Mouse (Mus musculus): Measurements from ENCODE around the gene 6030408B16Rik. TPM values are rescaled to one million over a fixed set of nuclear protein-coding genes. Genes with fewer than 3 reads are reported as not detected.

Gene 6030408B16Rik
- polyA plus RNA-seq, 1 experiment from 2014 or later: 1.9 TPM

- Histone ChIP-seq H3K9me3 (no peaks in the 10 kb centered on the region), H3K27me3 (no peaks in the 10 kb centered on the region; the same call in 1 of the 2 replicates), H3K36me3 (no peaks in the 10 kb centered on the region), H3K27ac (peak overlapping the region; percentile 39; the same call in 1 of the 2 replicates), H3K9ac (no peak overlapping the region), H3K4me1 (peaks cover 26% of the 10 kb centered on the region), H3K4me2 (replicated peaks) (no peak overlapping the region), H3K4me3 (no peak overlapping the region)
- 84% methylated on average over 3 of the region's 3 CpGs for WGBS
- ATAC-seq (ENCODE audit: low FRiP score, low read depth): 0 out of 2 replicates have a peak, but pooled peaks have one; percentile 12
Observed at GRCm38 (mm10) chr15:101329564-101329892, 36.5 kb downstream of the 6030408B16Rik start.

DNA sequence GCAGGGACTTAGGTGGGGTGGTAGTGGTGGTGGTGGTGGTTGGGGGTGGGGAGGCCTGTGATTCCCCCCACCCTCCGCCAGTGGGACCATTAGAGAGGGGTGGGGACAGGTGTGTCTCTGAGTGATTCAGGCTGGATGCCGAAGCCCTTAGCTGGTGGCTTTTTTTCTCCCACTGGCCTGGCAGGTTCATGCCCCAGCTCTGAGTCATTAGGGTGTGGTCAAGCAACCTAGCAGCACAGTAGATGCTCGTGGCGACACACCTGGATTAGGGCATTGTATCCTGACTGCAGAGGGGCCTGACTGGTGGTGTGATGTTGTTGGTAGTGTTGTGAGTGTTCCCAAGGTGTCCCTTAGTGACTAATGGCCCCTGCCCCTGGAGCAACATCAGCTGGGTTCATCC, 38.1 kb downstream of the 6030408B16Rik start:
- no peak overlapping the region for H3K27ac ChIP-seq
- no peak for ATAC-seq (ENCODE audit: low FRiP score, low read depth)
- no peaks in the 10 kb centered on the region for H3K9me3 ChIP-seq
- H3K9ac ChIP-seq: no peak overlapping the region
- H3K27me3 ChIP-seq: peaks cover 2% of the 10 kb centered on the region
- H3K4me3 ChIP-seq: no peak overlapping the region
- H3K4me2 ChIP-seq (replicated peaks): no peak overlapping the region
- no peaks in the 10 kb centered on the region for H3K36me3 ChIP-seq
- WGBS: 81% methylated on average over 4 of the region's 4 CpGs
- peaks cover 26% of the 10 kb centered on the region for H3K4me1 ChIP-seq

DNA sequence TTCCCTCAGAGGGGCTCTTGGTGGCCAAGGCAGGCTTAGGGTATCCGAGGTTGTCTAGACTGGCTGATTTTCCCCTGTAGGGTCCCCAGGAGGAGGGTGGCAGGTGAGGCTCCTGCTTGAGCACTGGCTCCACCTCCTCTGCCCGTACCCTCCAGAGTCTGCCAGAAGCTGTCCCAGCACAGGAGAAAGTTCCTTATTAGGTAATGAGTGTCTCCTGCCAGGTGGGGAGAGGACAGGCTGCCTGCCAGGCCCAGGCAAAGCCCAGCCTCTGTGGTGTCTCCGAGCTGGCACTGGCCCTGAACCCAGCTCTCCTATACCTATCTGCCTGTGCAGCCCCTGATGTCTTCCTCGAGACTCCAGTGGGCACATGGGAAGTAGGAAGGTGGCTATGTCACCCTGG, 39.4 kb downstream of the 6030408B16Rik start:
- H3K36me3 ChIP-seq: no peaks in the 10 kb centered on the region
- H3K4me2 ChIP-seq (replicated peaks): no peak overlapping the region
- H3K9me3 ChIP-seq: no peaks in the 10 kb centered on the region
- peaks cover 25% of the 10 kb centered on the region for H3K4me1 ChIP-seq
- peaks cover 15% of the 10 kb centered on the region for H3K27me3 ChIP-seq
- no peak overlapping the region for H3K4me3 ChIP-seq
- H3K9ac ChIP-seq: no peak overlapping the region
- WGBS: 64% methylated on average over 4 of the region's 4 CpGs
- no peak overlapping the region for H3K27ac ChIP-seq
- ATAC-seq (ENCODE audit: low FRiP score, low read depth): no peak

DNA sequence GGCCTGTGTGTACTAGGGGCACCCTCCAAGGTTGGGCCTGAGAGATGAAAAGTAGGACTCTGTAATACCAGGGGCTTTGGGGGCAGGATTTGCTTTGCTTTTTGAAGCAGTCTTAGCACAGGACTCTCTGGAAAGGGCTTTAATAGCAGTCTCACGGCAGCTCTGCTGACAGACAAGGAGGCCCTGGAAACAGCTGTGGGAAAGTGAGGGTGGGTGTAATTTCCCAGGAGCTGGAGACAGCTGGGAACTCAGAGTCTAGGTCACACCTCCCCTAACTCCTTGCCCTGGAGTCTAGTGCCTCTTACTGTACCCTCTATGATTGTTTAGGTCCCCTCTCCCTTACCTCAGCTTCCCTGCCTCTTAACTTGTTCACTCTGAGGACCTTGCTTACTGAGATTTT, 40.2 kb downstream of the 6030408B16Rik start:
- peak overlapping the region; percentile 52; the same call in 1 of the 2 replicates for H3K27ac ChIP-seq
- peaks cover 19% of the 10 kb centered on the region for H3K27me3 ChIP-seq
- peaks cover 24% of the 10 kb centered on the region for H3K4me1 ChIP-seq
- H3K9ac ChIP-seq: peak overlapping the region; percentile 19; the same call in 1 of the 2 replicates
- no peak overlapping the region for H3K4me3 ChIP-seq
- WGBS: 0% methylated on average over 1 of the region's 1 CpGs
- ATAC-seq (ENCODE audit: low FRiP score, low read depth): 0 out of 2 replicates have a peak, but pooled peaks have one; percentile 6
- no peak overlapping the region for H3K4me2 ChIP-seq (replicated peaks)
- H3K36me3 ChIP-seq: no peaks in the 10 kb centered on the region
- H3K9me3 ChIP-seq: no peaks in the 10 kb centered on the region

- no peak overlapping the region for H3K9ac ChIP-seq
- peaks cover 24% of the 10 kb centered on the region for H3K4me1 ChIP-seq
- H3K36me3 ChIP-seq: no peaks in the 10 kb centered on the region
- 58% methylated on average over 4 of the region's 4 CpGs for WGBS
- peaks cover 23% of the 10 kb centered on the region for H3K27me3 ChIP-seq
- H3K27ac ChIP-seq: no peak overlapping the region
- no peak overlapping the region for H3K4me2 ChIP-seq (replicated peaks)
- no peak overlapping the region for H3K4me3 ChIP-seq
- H3K9me3 ChIP-seq: no peaks in the 10 kb centered on the region
- ATAC-seq (ENCODE audit: low FRiP score, low read depth): no peak
Observed at GRCm38 (mm10) chr15:101333648-101334047, 40.6 kb downstream of the 6030408B16Rik start.

DNA sequence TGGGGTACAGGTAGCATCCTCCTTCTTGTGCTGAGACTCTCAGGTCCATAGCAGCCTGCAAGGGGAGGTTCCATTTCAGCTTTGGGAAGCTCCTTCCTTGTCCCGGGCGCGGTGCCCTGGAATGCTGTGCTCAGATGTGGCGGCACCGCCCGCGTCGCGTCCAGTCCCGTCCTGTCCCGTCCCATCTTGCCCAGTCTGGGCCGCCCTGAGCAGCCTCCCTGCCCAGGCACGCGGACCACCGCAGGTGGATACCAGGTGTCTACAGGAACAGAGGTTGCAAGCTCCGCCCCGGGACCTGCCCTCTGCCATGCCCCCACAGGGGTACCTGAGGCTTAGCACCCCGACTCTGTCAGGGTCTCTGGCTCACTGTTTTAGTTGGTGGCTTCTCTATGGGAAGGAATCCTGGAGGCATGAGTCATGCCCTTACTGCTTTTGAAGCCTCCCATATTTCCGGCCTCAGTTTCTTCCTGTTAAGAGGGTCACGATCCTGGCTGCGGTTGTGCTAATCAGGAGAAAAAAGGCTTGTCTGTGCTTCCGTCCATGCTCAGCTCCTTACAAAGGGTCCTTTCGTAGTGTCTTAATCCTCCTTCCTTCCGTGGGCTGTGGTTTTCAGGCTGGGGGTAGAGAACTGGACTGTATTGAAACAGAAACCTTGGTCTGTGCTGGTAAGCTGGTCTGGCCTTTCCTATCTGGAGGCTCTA, 43.6 kb downstream of the 6030408B16Rik start:
- H3K4me3 ChIP-seq: no peak overlapping the region
- H3K4me2 ChIP-seq (replicated peaks): no peak overlapping the region
- 0 out of 2 replicates have a peak overlapping the region, but pooled peaks have one; percentile 20 for H3K9ac ChIP-seq
- no peaks in the 10 kb centered on the region for H3K9me3 ChIP-seq
- 44% methylated on average over 24 of the region's 24 CpGs for WGBS
- H3K27me3 ChIP-seq: peaks cover 23% of the 10 kb centered on the region
- H3K27ac ChIP-seq: peak overlapping the region; percentile 4; the same call in 1 of the 2 replicates
- no peak for ATAC-seq (ENCODE audit: low FRiP score, low read depth)
- peaks cover 18% of the 10 kb centered on the region for H3K4me1 ChIP-seq
- no peaks in the 10 kb centered on the region for H3K36me3 ChIP-seq

DNA sequence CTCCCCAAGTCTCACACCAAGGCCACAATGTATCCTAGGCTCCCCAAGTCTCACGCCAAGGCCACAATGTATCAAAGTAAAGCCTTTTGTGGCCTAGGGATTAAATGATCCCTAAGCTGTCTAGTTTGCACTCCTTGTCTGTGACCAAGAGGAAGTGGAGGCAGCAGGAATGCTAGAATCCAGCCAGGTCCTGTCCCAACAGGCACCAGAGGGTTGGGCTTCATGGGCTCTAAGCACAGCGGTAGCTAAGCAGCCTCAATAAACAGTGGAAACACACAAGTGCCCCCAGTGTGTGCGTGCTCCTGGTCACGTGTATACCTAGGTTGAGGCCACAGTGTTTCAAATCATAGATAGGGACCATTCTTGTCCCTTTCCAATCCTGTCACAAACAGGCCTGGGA, 45.3 kb downstream of the 6030408B16Rik start:
- Histone ChIP-seq H3K27me3 (peaks cover 23% of the 10 kb centered on the region), H3K4me3 (no peak overlapping the region), H3K27ac (no peak overlapping the region), H3K4me1 (peaks cover 5% of the 10 kb centered on the region), H3K9ac (0 out of 2 replicates have a peak overlapping the region, but pooled peaks have one; percentile 25), H3K4me2 (replicated peaks) (no peak overlapping the region), H3K9me3 (no peaks in the 10 kb centered on the region), H3K36me3 (no peaks in the 10 kb centered on the region)
- 73% methylated on average over 4 of the region's 4 CpGs for WGBS
- no peak for ATAC-seq (ENCODE audit: low FRiP score, low read depth)

GRCm38 (mm10) chr15:101339537-101339936, 46.5 kb downstream of the 6030408B16Rik start:
- Histone ChIP-seq H3K9me3 (no peaks in the 10 kb centered on the region), H3K27ac (no peak overlapping the region), H3K9ac (no peak overlapping the region), H3K4me1 (peaks cover 4% of the 10 kb centered on the region; the same call in 1 of the 2 replicates), H3K27me3 (peaks cover 23% of the 10 kb centered on the region), H3K4me2 (replicated peaks) (no peak overlapping the region), H3K36me3 (no peaks in the 10 kb centered on the region), H3K4me3 (no peak overlapping the region)
- ATAC-seq (ENCODE audit: low FRiP score, low read depth): peak; percentile 85
- WGBS: 0% methylated on average over 2 of the region's 2 CpGs

- peaks cover 12% of the 10 kb centered on the region for H3K27me3 ChIP-seq
- WGBS: 69% methylated on average over 5 of the region's 5 CpGs
- H3K4me3 ChIP-seq: no peak overlapping the region
- ATAC-seq (ENCODE audit: low FRiP score, low read depth): no peak
- H3K9ac ChIP-seq: no peak overlapping the region
- peaks cover 4% of the 10 kb centered on the region; the same call in 1 of the 2 replicates for H3K4me1 ChIP-seq
- H3K4me2 ChIP-seq (replicated peaks): no peak overlapping the region
- H3K9me3 ChIP-seq: no peaks in the 10 kb centered on the region
- H3K27ac ChIP-seq: no peak overlapping the region
- H3K36me3 ChIP-seq: no peaks in the 10 kb centered on the region
Observed at GRCm38 (mm10) chr15:101341797-101342515, 48.9 kb downstream of the 6030408B16Rik start.

Other genes with a start within 250 kb of the 6030408B16Rik start
- gene Gm47841, start 245.8 kb upstream of the 6030408B16Rik start, polyA plus RNA-seq (2015; fragmentation: Nextera tagmentation; extraction: Ambion mirVana): not detected in 2 replicates
- 0.20 and 0.26 TPM in 2 replicates for gene Fignl2, start 214.6 kb upstream of the 6030408B16Rik start, polyA plus RNA-seq (2015; fragmentation: Nextera tagmentation; extraction: Ambion mirVana)
- gene Ankrd33, start 177.5 kb upstream of the 6030408B16Rik start, polyA plus RNA-seq (2015; fragmentation: Nextera tagmentation; extraction: Ambion mirVana): not detected in 2 replicates
- 9.6 TPM in 2 replicates for gene Acvrl1, start 164.7 kb upstream of the 6030408B16Rik start, polyA plus RNA-seq (2015; fragmentation: Nextera tagmentation; extraction: Ambion mirVana)
- gene Acvr1b, start 119.1 kb upstream of the 6030408B16Rik start, polyA plus RNA-seq (2015; fragmentation: Nextera tagmentation; extraction: Ambion mirVana): 6.1 and 7.1 TPM in 2 replicates
- 5.7 and 6.0 TPM in 2 replicates for gene Grasp, start 69.0 kb upstream of the 6030408B16Rik start, polyA plus RNA-seq (2015; fragmentation: Nextera tagmentation; extraction: Ambion mirVana)
- gene Nr4a1, start 38.9 kb upstream of the 6030408B16Rik start, polyA plus RNA-seq (2015; fragmentation: Nextera tagmentation; extraction: Ambion mirVana): 10.0 and 10.3 TPM in 2 replicates
- 64.1 and 70.4 TPM in 2 replicates for gene Atg101, start 8.9 kb upstream of the 6030408B16Rik start, polyA plus RNA-seq (2015; fragmentation: Nextera tagmentation; extraction: Ambion mirVana)
- gene Krt80, start 77.0 kb downstream of the 6030408B16Rik start, polyA plus RNA-seq (2015; fragmentation: Nextera tagmentation; extraction: Ambion mirVana): 0.75 and 1.0 TPM in 2 replicates
- gene Krt7, start 117.8 kb downstream of the 6030408B16Rik start, polyA plus RNA-seq (2015; fragmentation: Nextera tagmentation; extraction: Ambion mirVana): 23.2 and 24.4 TPM in 2 replicates
- gene Krt87, start 145.6 kb downstream of the 6030408B16Rik start, polyA plus RNA-seq (2015; fragmentation: Nextera tagmentation; extraction: Ambion mirVana): 1.3 and 1.7 TPM in 2 replicates
- gene Krt88, start 154.5 kb downstream of the 6030408B16Rik start, polyA plus RNA-seq (2015; fragmentation: Nextera tagmentation; extraction: Ambion mirVana): not detected in 2 replicates
- not detected in 2 replicates for gene Krt81, start 170.5 kb downstream of the 6030408B16Rik start, polyA plus RNA-seq (2015; fragmentation: Nextera tagmentation; extraction: Ambion mirVana)
- not detected in 2 replicates for gene Krt86, start 180.3 kb downstream of the 6030408B16Rik start, polyA plus RNA-seq (2015; fragmentation: Nextera tagmentation; extraction: Ambion mirVana)
- not detected in 2 replicates for gene Krt83, start 198.3 kb downstream of the 6030408B16Rik start, polyA plus RNA-seq (2015; fragmentation: Nextera tagmentation; extraction: Ambion mirVana)
- gene Gm49425, start 224.0 kb downstream of the 6030408B16Rik start, polyA plus RNA-seq (2015; fragmentation: Nextera tagmentation; extraction: Ambion mirVana): 0.50 TPM in 1 of 2 replicates, not detected in the other
- 0.09 and 0.13 TPM in 2 replicates for gene Krt84, start 239.6 kb downstream of the 6030408B16Rik start, polyA plus RNA-seq (2015; fragmentation: Nextera tagmentation; extraction: Ambion mirVana)

Measured in limb, embryonic 13.5 days (tissue).